Mouse (Mus musculus) brain, embryonic 14.5 days (tissue): ENCODE measurements at regions not wholly inside any gene's neighbourhood (a gene's known extent, or its start where the extent isn't known, plus 50 kb on each side); places are given as distances from the start of the nearest gene placed in this dataset.

ENCODE experiments used
- DNase-seq: peaks from one replicate; pipeline ENCODE4 v3.0.0-alpha.2; 2011; ENCODE audit warnings: low read depth
- CTCF ChIP-seq: fragments of 200-500 bp; IDR thresholded peaks from 2 replicates; pipeline ENCODE4 v1.5.1; 2012; ENCODE audit warnings: inconsistent platforms, mild to moderate bottlenecking, moderate library complexity, borderline replicate concordance; ENCODE audit not compliant: insufficient read depth, insufficient read length; ENCODE audit errors: extremely low read depth
- POLR2A ChIP-seq: fragments of 200-500 bp; IDR thresholded peaks from 2 replicates; pipeline ENCODE4 v1.6.1; 2012; ENCODE audit warnings: mild to moderate bottlenecking, inconsistent platforms, borderline replicate concordance; ENCODE audit not compliant: poor library complexity, insufficient read depth, insufficient read length, severe bottlenecking; ENCODE audit errors: extremely low read depth

- no peak for DNase-seq
- TF ChIP-seq POLR2A: no peak
- no peak for TF ChIP-seq CTCF
These were observed 151.1 kb downstream of the Sp3 start for GRCm38 (mm10) chr2:72829139-72829538.

GRCm38 (mm10) chr2:72832770-72833169, 147.5 kb downstream of the Sp3 start:
- peak; percentile 90 for DNase-seq

GRCm38 (mm10) chr2:72838085-72838727, 142.0 kb downstream of the Sp3 start:
- no peak for DNase-seq
- TF ChIP-seq POLR2A (no peak), CTCF (no peak)

More at GRCm38 (mm10) chr2:72832770-72833169, 147.5 kb downstream of the Sp3 start:
- TF ChIP-seq POLR2A (no peak), CTCF (no peak)

- TF ChIP-seq CTCF (no peak), POLR2A (no peak)
- DNase-seq: peak; percentile 81
These were observed 140.6 kb downstream of the Sp3 start for GRCm38 (mm10) chr2:72839673-72840072.

- TF ChIP-seq POLR2A (no peak), CTCF (no peak)
- DNase-seq: peak; percentile 60
These were observed 138.9 kb downstream of the Sp3 start for GRCm38 (mm10) chr2:72841367-72841766.

- TF ChIP-seq CTCF (no peak), POLR2A (no peak)
- DNase-seq: no peak
These were observed 136.6 kb downstream of the Sp3 start for GRCm38 (mm10) chr2:72843610-72844009.

GRCm38 (mm10) chr2:72849441-72850192, 130.6 kb downstream of the Sp3 start:
- DNase-seq: no peak
- no peak for TF ChIP-seq CTCF
- no peak for TF ChIP-seq POLR2A

- TF ChIP-seq POLR2A (no peak), CTCF (no peak)
- no peak for DNase-seq
These were observed 127.7 kb downstream of the Sp3 start for GRCm38 (mm10) chr2:72852509-72852908.

GRCm38 (mm10) chr2:72855276-72855970, 124.8 kb downstream of the Sp3 start:
- peak; percentile 75 for DNase-seq
- no peak for TF ChIP-seq POLR2A
- TF ChIP-seq CTCF: no peak

GRCm38 (mm10) chr2:72855971-72856755, 124.1 kb downstream of the Sp3 start:
- DNase-seq: no peak
- no peak for TF ChIP-seq CTCF
- no peak for TF ChIP-seq POLR2A

GRCm38 (mm10) chr2:72857377-72857776, 122.9 kb downstream of the Sp3 start:
- no peak for DNase-seq
- TF ChIP-seq POLR2A (no peak), CTCF (no peak)
